Mouse (Mus musculus) midbrain, postnatal 0 days (tissue): ENCODE measurements around the gene Camkmt. TPM values are rescaled to one million over a fixed set of nuclear protein-coding genes. Genes with fewer than 3 reads are reported as not detected.

ENCODE experiments used
- ATAC-seq: fragments of 200-750 bp; cut with Nextera tagmentation; 2 replicates; pipeline ENCODE4 v1.8.0; 2017; ENCODE audit warnings: moderate number of reproducible peaks, mild to moderate bottlenecking, moderate TSS enrichment, moderate library complexity; ENCODE audit not compliant: low FRiP score
- DNase-seq: peaks from one replicate; pipeline ENCODE4 v3.0.0-alpha.2; 2015; ENCODE audit warnings: low spot score
- H3K27ac ChIP-seq: fragments of 300-500 bp; sonication (generic); 2 replicates; pipeline ENCODE4 v1.5.1; 2014; ENCODE audit warnings: low read depth, mild to moderate bottlenecking, low read length, mixed read lengths
- H3K27me3 ChIP-seq: fragments of 300-500 bp; sonication (generic); 2 replicates; pipeline ENCODE4 v1.6.1; 2014; ENCODE audit warnings: low read length, control low read depth, mixed read lengths; ENCODE audit not compliant: insufficient read depth
- H3K36me3 ChIP-seq: fragments of 300-500 bp; sonication (generic); 2 replicates; pipeline ENCODE4 v1.6.1; 2014; ENCODE audit warnings: low read length, control low read depth, mixed read lengths; ENCODE audit not compliant: insufficient read depth
- H3K4me1 ChIP-seq: fragments of 300-500 bp; sonication (generic); 2 replicates; pipeline ENCODE4 v1.6.1; 2014; ENCODE audit warnings: mild to moderate bottlenecking, control low read depth, antibody characterized with exemption, low read length, mixed read lengths; ENCODE audit not compliant: insufficient read depth
- H3K4me2 ChIP-seq: fragments of 300-500 bp; sonication (generic); 2 replicates; pipeline ENCODE4 v1.6.1; 2014; ENCODE audit warnings: low read depth, mild to moderate bottlenecking, low read length, mixed read lengths; ENCODE audit not compliant: poor library complexity, severe bottlenecking
- H3K4me3 ChIP-seq: fragments of 300-500 bp; sonication (generic); 2 replicates; pipeline ENCODE4 v1.5.1; 2014; ENCODE audit warnings: low read depth, mild to moderate bottlenecking, low read length, moderate library complexity
- H3K9ac ChIP-seq: fragments of 300-500 bp; sonication (generic); replicated peaks from 2 replicates; pipeline ENCODE4 v1.6.1; 2014; ENCODE audit warnings: mild to moderate bottlenecking, low read length, moderate library complexity, mixed read lengths; ENCODE audit not compliant: poor library complexity, severe bottlenecking
- H3K9me3 ChIP-seq: fragments of 300-500 bp; sonication (generic); 2 replicates; pipeline ENCODE4 v1.6.1; 2016; ENCODE audit warnings: low read length, control low read depth
- CTCF ChIP-seq: IDR thresholded peaks from 2 replicates; pipeline ENCODE4 v1.5.1; 2016; ENCODE audit warnings: antibody characterized with exemption, mild to moderate bottlenecking
- WGBS: fragments of 180-500 bp; shearing (Covaris S2); extraction: QIAGEN DNeasy Blood & Tissue Kit; methylation state at CpG from one replicate; pipeline ENCODE4 v1.1.7; 2014; 5-methylcytosine and 5-hydroxymethylcytosine counted together
- polyA plus RNA-seq: library from polyadenylated mRNA; unstranded; fragments of >200 nt; fragmentation: Nextera tagmentation; extraction: Ambion mirVana; gene quantifications from 2 replicates; pipeline ENCODE4 v1.2.1, GENCODE M21; 2015
- total RNA-seq: library from RNA; depleted of rRNA; stranded (reverse); fragments of >200 nt; gene quantifications from 2 replicates; pipeline ENCODE4 v1.2.3, GENCODE M21; 2014

Gene Camkmt
- total and polyA plus RNA-seq, 2 experiments from 2014 or later: 6.1 to 21.5 TPM

- ATAC-seq (no peak), DNase-seq (no peak)
- Histone ChIP-seq H3K9me3 (no peaks in the 10 kb centered on the region), H3K27me3 (0 out of 2 replicates have a peak, but pooled peaks cover 13% of the 10 kb centered on the region), H3K4me2 (no peak overlapping the region), H3K9ac (no peak overlapping the region), H3K27ac (no peak overlapping the region), H3K36me3 (no peaks in the 10 kb centered on the region), H3K4me1 (no peaks in the 10 kb centered on the region), H3K4me3 (no peak overlapping the region)
- WGBS: 78% methylated on average over 8 of the region's 8 CpGs
- TF ChIP-seq CTCF: no peak
Observed at GRCm38 (mm10) chr17:85368776-85369175, 278.4 kb downstream of the Camkmt start.

- H3K9ac ChIP-seq: no peak overlapping the region
- no peak overlapping the region for H3K27ac ChIP-seq
- no peaks in the 10 kb centered on the region for H3K36me3 ChIP-seq
- 85% methylated on average over 13 of the region's 13 CpGs for WGBS
- DNase-seq: no peak
- no peak for ATAC-seq
- no peaks in the 10 kb centered on the region for H3K4me1 ChIP-seq
- 0 out of 2 replicates have a peak, but pooled peaks cover 13% of the 10 kb centered on the region for H3K27me3 ChIP-seq
- no peak overlapping the region for H3K4me3 ChIP-seq
- no peaks in the 10 kb centered on the region for H3K9me3 ChIP-seq
- no peak for TF ChIP-seq CTCF
- no peak overlapping the region for H3K4me2 ChIP-seq
Observed at GRCm38 (mm10) chr17:85372076-85372475, 281.7 kb downstream of the Camkmt start.

- Histone ChIP-seq H3K9me3 (no peaks in the 10 kb centered on the region), H3K4me1 (no peaks in the 10 kb centered on the region), H3K27ac (no peak overlapping the region), H3K36me3 (no peaks in the 10 kb centered on the region), H3K4me2 (no peak overlapping the region), H3K27me3 (0 out of 2 replicates have a peak, but pooled peaks cover 13% of the 10 kb centered on the region), H3K9ac (no peak overlapping the region), H3K4me3 (no peak overlapping the region)
- ATAC-seq (no peak), DNase-seq (no peak)
- 87% methylated on average over 7 of the region's 7 CpGs for WGBS
- TF ChIP-seq CTCF: no peak
Observed at GRCm38 (mm10) chr17:85372523-85372922, 282.2 kb downstream of the Camkmt start.

GRCm38 (mm10) chr17:85374100-85374833, 283.9 kb downstream of the Camkmt start:
- H3K4me3 ChIP-seq: no peak overlapping the region
- no peaks in the 10 kb centered on the region for H3K36me3 ChIP-seq
- H3K27me3 ChIP-seq: 0 out of 2 replicates have a peak, but pooled peaks cover 10% of the 10 kb centered on the region
- no peaks in the 10 kb centered on the region for H3K9me3 ChIP-seq
- TF ChIP-seq CTCF: no peak
- 52% methylated on average over 19 of the region's 19 CpGs for WGBS
- no peak overlapping the region for H3K9ac ChIP-seq
- H3K4me2 ChIP-seq: no peak overlapping the region
- H3K27ac ChIP-seq: no peak overlapping the region
- H3K4me1 ChIP-seq: no peaks in the 10 kb centered on the region
- ATAC-seq (no peak), DNase-seq (no peak)

GRCm38 (mm10) chr17:85374834-85375176, 284.5 kb downstream of the Camkmt start:
- 32% methylated on average over 8 of the region's 8 CpGs for WGBS
- ATAC-seq: no peak
- no peaks in the 10 kb centered on the region for H3K4me1 ChIP-seq
- no peaks in the 10 kb centered on the region for H3K36me3 ChIP-seq
- H3K4me2 ChIP-seq: no peak overlapping the region
- no peak for DNase-seq
- H3K9ac ChIP-seq: no peak overlapping the region
- 0 out of 2 replicates have a peak, but pooled peaks cover 10% of the 10 kb centered on the region for H3K27me3 ChIP-seq
- no peaks in the 10 kb centered on the region for H3K9me3 ChIP-seq
- no peak for TF ChIP-seq CTCF
- no peak overlapping the region for H3K27ac ChIP-seq
- H3K4me3 ChIP-seq: no peak overlapping the region

- H3K36me3 ChIP-seq: no peaks in the 10 kb centered on the region
- H3K27ac ChIP-seq: no peak overlapping the region
- H3K4me1 ChIP-seq: no peaks in the 10 kb centered on the region
- no peak overlapping the region for H3K9ac ChIP-seq
- H3K27me3 ChIP-seq: 0 out of 2 replicates have a peak, but pooled peaks cover 10% of the 10 kb centered on the region
- ATAC-seq: no peak
- H3K4me2 ChIP-seq: no peak overlapping the region
- WGBS: 57% methylated on average over 10 of the region's 10 CpGs
- no peak for DNase-seq
- H3K4me3 ChIP-seq: no peak overlapping the region
- TF ChIP-seq CTCF: no peak
- no peaks in the 10 kb centered on the region for H3K9me3 ChIP-seq
Observed at GRCm38 (mm10) chr17:85375523-85375922, 285.2 kb downstream of the Camkmt start.
